Mouse (Mus musculus): ENCODE data around the gene Elavl1.
A peak's percentile ranks its signal among the peaks of the same experiment; 100 is the strongest.
"Not testable (repeated sequence)": the region's sequence is repeated elsewhere in the genome, so short reads cannot be mapped to it uniquely, and the experiment has no call there.

Elavl1 gene

DNA sequence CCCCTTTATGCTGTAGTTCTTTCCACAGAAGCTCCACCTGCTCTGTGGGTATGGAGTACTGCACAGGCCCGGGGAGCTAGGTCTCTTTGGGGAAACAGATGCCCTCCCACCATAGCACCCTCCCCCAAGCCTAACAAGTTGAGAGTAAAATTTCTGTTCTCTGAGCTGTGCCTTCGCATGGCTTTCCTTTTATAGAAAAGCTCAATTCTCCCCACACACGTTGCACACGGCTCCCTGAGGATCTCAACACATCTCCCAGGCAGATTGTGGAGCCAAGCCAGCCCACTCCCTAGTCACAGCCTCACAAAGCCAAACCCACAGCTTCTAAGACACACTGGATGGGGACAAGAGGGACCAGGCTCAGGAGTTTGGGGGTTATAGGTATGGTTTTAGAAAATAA lies 68.3 kb downstream of the Elavl1 start:
- DNase-seq, result no peak

DNA sequence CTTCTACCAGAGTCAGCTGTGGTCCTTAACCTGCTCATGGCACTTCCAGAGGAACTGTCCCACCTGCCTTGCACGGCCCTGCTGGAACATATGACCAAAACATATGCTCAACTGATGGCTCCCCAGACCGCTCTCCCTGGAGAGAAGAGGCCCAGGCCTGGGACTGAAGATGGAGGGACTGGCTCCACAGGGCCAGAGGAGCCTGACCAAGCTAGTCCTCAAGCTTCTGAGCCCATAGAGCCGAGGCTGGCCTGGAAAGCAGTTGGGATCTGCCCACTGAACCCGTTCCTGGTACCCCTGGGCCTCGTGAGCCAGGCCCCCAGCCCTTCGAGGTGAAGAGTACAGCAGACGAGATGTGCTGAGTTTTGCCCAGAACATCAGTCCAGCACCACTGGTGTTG lies 69.7 kb downstream of the Elavl1 start:
- DNase-seq, result not testable (repeated sequence)

DNA sequence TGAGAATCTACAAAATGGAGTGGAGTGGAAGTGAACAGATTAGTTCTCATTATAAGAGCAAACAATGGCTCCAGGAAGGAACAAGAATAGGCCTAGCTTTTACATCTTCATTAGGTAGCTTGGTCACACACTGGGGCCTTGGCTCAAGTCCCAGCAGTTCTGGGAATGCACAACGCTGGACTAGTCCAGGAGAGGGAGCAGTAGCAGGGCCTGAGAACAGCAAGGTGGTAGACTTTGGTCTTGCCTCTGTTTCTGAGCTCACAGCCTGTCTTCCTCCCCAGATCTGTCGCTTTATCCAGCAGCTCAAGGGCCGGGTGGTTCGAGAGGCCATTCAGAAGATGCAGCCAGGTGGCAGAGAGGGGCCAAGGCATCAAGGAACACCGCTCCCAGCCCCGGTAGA lies 71.2 kb downstream of the Elavl1 start:
- DNase-seq, result no peak

DNA sequence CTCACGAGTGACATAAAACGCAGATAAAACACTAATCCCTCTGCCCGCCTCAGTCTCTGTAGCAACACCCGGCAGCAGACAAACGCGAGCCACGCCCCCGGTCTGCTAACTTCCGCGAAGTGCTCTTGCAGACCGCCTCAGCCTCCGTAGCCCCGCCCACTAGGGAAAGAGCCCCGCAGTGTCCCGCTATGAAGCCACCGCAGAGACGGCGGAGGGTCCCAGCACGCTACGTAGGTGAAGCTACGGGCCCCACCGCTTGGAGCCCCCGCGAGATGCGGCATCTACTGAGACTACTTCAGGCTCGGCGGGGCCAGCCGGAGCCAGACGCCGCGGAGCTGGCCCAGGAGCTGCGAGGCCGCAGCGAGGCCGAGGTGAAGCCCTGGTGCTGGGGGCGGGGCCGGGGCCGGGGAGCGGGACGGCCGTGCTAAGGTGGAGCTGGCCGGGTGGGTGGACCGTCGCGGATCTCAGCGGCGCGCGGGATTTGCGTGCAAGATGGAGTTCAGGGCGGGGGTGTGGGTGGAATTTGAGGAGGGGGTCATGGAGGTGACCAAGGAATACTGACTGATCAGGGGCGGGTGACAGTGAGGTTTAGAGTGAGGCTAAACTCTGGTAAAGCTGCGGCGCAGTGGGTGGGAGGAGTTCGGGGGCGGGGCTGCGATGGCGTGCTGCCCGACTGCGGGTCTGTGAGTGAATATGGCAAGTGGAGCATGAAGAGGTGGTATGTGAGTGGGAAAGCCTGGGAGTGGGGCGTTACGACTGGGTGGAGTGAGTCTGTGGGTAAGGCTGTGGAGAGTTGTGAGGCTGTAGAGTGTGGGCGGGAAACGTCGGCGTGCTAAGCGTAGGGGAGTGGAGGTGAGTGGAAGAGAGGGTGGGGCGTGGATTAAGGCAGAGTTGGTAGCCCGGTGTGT lies 72.0 kb downstream of the Elavl1 start, which contains the start of gene Snapc2:
Gene Snapc2 (plus strand): TSS at position 147 of the 908 bp plus-strand sequence.
- DNase-seq, result peak; percentile 95

DNA sequence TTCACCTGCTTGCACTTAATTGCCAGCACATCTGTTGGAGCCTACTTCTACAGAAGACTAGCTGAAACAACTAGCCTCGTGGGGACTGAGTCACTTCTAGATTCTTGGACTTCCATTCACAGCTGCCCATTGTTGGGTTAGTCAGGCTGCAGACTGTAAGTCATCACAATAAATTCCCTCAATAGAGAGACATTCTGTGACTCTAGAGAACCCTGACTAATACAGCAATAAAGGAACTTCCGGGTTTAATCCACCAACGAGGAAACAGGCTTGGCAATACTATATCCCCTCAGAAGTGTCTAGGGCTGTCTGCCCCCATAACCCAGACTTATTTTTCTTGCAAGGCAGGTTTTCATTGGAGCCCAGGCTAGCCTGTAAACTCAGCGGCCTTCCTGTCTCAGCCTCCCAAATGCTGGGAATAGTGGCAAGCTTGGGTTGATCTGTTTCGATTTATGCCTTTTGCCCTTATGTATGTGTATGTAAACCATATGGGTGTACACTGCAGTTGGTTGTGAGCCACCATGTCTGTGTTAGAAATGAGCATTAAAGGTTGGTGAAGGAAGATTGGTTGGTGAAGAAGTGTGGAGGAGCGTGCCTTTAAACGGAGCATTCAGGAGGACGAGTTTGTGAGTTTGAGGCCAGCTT lies 73.0 kb downstream of the Elavl1 start:
- DNase-seq, result no peak

DNA sequence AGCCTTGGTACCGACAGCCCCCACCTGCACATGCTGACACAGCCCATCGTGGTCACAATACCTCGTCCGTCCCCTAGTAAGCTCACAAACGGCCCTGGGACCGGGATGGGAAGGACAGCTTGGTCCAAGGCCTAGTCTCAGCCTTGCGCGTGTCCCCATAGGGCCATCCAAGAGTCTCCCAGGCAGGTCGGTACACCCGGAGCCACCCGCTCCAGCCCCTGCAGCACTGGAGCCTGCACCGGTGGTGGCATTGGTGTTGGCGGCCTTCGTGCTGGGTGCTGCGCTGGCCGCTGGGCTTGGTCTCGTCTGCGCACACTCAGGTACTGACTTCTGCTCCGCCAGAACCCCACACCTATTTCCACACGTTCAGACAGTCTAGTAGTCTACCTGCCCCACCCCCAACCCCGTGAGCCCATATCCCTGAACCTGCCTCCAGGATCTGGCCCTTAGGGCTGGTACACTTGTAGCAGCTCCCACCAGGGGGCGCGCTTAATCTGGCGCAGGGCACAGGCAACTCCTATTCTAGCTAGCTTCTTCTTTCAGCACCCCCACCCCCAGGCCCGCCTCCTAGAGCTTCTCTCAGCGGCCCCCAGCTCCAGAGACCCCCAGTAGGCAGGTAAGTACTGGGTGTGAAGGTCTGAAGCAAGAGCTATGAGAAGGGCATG lies 74.8 kb downstream of the Elavl1 start:
- DNase-seq, result peak; percentile 81

DNA sequence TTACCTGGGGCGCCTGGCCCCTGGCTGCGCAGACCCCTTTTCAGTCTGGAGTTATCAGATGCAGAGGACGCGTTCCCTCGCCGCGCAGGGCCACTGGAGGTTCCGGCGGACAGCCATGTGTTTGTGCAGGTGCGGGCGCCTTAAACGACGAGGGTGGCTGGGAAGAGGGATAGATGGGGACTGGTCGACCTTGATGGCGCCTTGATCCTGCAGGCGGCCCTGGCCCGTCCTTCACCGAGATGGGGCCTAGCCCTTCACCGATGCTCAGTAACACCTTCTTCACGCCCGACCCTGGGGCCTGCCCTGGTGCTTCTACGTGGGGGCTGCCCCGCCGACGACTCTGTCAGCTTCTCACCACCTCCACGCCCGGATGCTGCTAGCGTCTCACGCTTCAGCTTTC lies 76.0 kb downstream of the Elavl1 start:
- DNase-seq, result no peak

DNA sequence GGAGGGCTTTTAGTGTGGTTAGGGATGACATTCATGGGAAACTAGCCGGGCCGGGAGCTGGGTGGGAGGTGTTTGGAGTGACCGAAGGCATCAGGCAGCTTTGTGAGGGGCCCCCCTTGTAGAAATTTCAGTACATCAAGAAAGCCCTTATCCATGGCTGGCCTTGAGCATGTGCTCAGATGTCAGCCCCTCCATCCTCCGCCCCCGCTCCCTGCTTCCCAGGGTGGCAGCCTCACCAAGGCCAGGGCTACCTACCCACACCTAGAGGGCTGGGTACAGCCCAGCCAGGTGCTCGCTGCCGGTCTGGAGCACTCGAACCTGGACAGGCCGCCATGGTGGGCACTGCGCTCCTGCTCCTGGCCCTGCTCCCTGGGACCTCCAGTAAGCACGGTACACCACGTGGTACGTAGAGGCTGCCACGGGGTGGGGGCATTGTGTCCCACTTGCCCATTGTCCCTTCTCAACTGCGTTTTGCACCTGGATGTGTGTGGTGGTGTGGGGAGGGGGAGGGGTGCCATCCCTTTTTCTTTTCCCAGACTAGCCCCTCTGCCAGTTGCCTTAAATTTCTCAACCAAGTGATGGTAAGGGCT lies 77.2 kb downstream of the Elavl1 start, which contains the start of gene Tgfbr3l:
Gene Tgfbr3l (plus strand): TSS at position 264 of the 590 bp plus-strand sequence.
- no peak for DNase-seq

DNA sequence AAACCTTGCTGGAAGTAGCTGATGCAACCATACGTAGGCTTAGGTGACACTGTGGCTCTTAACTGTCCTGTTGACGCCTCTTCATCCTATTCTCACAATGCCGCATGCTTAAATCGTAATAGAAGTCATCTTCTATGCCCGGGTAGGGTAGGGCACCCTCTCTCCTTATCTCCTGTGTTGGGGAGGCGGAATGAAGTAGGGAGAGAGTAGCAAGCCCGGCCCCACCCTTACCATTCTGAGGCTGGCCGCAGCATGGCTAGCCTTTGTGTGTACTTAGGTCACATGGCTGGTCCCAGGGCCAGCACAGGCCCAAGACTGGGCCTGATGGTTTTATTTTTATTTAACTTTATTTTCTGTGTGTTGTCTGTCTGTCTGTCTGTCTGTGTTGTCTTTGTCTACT lies 78.0 kb downstream of the Elavl1 start:
- DNase-seq, result no peak

DNA sequence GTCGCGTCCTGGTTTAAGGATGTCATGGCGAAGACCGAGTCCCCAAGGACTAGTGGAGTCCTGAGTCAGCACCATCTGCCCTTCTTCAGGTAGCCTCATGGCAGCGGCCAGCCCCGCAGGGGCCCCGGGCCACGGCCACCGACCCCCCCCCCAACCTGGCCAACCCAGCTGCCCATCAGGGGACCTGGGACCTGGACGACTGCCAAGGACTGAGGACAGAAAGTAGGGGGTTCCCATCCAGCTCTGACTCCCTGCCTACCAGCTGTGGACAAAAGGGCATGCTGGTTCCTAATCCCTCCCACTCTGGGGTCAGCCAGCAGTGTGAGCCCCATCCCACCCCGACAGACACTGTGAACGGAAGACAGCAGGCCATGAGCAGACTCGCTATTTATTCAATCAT lies 79.5 kb downstream of the Elavl1 start:
- no peak for DNase-seq

DNA sequence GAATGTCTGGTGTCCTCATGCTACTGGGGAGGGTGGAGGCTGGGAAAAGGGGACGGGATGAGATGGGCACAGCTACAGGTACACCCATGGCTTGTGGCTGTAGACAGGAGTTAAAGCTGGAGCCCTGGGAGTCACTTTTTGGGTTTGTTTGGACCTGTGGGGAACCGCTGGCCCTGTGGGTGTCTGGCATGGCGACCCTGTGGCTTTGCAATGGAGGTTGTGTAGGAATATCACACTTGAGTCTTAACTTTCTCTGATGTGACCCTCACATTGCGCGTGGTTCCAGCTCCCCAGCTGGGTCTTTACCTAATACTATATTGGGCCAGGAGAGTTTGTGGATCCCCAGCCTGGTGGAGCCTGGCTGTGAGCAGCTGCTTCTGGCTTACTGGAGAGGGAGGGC lies 80.2 kb downstream of the Elavl1 start:
- no peak for DNase-seq

DNA sequence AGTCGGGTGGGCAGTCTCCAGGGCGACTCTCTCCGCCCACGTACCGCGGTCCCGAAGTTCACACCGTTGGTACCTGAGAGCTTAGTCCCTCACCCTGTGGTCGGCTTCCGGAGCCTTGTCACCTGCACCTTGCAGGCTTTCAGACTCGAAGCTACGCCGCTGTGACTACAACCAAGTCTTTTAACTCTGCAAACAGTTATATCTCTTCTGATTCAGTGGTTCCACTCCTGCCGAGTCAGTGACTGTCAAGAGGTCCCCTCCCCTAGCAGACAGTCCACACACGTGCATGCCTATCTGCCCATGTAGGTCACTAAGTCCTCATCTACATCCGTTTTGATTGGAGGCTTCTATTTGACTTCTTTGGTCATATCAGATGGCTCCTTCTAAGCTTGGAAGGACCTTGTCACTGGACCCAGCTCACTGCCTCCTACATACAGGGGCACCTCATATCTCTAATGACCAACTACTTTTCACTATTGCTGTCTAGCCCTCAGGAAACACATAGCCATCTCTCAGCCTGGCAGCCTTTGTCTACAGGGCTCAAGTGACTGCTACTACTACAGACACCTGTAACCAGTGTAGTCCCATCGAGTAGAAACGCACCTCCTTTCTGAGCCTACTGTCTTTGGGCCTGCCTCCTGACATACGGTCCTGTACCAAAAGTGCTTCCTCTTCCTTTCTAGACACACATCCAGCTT lies 85.9 kb downstream of the Elavl1 start:
- DNase-seq, result no peak

DNA sequence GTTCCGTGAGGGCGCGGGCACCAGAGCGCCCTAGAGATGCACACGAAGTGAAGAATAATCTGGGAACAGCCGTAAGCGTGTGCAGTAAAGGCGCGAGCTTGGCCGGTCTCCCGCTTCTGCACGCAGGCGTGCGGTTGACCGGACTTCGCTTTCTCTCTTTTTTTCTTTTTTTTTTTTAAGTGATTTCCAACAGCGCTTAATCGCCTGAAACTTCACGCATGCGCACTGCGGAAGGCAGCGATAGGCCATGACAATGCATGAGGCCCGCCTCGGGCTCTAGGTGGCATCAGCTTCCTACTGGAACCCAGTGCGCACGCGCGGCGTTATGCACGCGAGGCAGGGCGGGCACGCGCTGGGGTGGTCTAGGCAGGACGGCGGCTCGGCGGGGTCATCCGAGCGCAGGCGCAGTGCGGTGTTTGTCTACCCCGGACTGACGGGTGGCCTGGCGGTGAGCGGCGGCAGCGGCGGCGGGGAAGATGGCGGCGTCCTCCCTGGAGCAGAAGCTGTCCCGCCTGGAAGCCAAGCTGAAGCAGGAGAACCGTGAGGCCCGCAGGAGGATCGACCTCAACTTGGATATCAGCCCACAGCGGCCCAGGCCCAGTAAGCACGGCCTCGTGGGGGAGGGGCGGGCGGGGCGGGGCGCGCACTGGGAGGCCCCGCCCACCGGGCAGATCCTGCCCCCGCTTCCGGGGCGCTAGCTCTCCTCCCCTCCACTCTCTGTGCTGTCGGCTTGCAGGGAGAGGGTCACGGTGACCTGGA lies 86.6 kb downstream of the Elavl1 start, which contains the start of the genes Map2k7 and Gm49320:
Gene Map2k7 (plus strand): TSS at position 307 of the 759 bp plus-strand sequence.
Gene Gm49320 (plus strand): TSS at position 432 of the 759 bp plus-strand sequence.
- peak; percentile 99 for DNase-seq

DNA sequence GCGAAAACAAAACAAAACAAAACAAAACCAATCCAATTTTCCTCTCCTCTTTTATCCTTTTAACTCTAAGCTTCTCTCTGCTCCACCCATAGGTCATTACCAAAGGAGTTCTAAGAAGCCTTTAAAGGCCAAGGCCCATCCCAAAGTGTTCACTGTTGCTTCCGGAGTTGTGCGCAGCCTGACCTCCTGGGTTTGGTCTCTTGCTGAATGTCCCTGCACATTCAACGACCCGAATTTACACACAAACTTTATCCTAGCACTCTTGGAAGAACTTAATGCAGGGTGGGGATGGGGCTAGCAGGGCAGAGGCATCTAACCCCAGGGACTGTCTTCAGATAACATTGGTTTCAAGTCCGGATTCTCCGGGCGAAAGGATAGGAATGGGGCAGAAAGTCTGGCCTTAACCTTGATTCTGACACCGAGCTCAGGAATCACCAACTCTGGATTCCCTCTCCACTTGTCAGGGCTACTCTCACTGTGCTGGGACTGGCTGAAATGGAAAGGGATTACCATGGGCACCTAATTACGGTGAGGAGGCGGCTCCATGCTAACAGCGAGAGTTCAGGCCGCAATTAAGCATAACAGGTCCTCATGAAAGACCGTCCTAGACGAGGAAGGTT lies 87.3 kb downstream of the Elavl1 start:
- no peak for DNase-seq
